In the genomic region with DNA sequence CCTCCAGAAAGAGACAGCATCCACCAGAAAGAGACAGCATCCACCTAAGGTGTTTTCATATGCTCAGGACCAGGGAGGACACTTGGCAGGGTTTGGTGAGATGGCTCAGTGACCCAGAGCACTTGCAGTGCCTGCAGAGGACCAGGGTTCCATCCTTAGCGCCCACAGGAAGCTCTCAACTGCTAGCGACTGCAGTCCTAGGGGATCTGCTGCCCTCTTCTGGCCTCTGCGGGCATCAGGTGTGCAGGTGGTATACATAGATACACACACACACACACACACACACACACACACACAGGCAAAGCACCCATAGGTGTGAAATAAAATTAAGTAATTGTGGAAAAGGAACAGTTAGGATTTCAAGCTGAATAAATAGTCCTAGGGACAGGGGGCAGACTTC, we compare ENCODE assay signal across 22 mouse cellular contexts.
DNase-seq lines count a peak whose midpoint lies in the region; ATAC-seq and TF ChIP-seq lines count a peak whose summit lies in the region.
"Had no signal": no experiment of that assay in that cellular context is flagged by ENCODE, and none has a peak within 500 bp of the region (broad histone marks: within the 10 kb centered on the region; RNA-seq: fewer than 3 reads in every experiment).

No protein-coding gene starts in this region.

- no peak for TF ChIP-seq POLR2A in ES-Bruce4 (IDR thresholded peaks at IDR 0.05; ENCODE audit: insufficient read depth, low read length)

- H3K4me1 ChIP-seq in kidney, postnatal 0 days (replicated peaks; ENCODE audit: insufficient read depth, low read length), result peaks cover 4% of the 10 kb centered on the region; the same call in 1 of the 2 replicates
- H3K4me1 ChIP-seq in E14TG2a.4 (replicated peaks; ENCODE audit: low read depth, low read length) (peaks cover 31% of the 10 kb centered on the region), ES-Bruce4 (ENCODE audit: control insufficient read depth, insufficient read depth, low read length) (peaks cover 1% of the 10 kb centered on the region)
- H3K4me1 ChIP-seq in intestine, embryonic 16.5 days (ENCODE audit: control insufficient read depth, insufficient read depth, low read length), result peaks cover 5% of the 10 kb centered on the region; the same call in 1 of the 2 replicates
- H3K4me1 ChIP-seq: stomach, embryonic 15.5 days had no signal

- H3K27ac ChIP-seq in kidney, postnatal 0 days, result peak overlapping the region; percentile 58
- no peak overlapping the region for H3K27ac ChIP-seq in ES-Bruce4 (ENCODE audit: insufficient read depth, low read length)
- H3K27ac ChIP-seq in intestine, embryonic 16.5 days (ENCODE audit: low read length), result peak overlapping the region; percentile 47; the same call in 1 of the 2 replicates
- H3K27ac ChIP-seq: forebrain, embryonic 10.5 days; heart, adult 2 months; heart, embryonic 13.5 days; hindbrain, embryonic 12.5 days; stomach, embryonic 15.5 days had no signal

- ATAC-seq in kidney, postnatal 0 days (replicated peaks; ENCODE audit: low FRiP score, low read depth), result no peak
- ATAC-seq in intestine, embryonic 16.5 days, result no peak
- no peak for ATAC-seq in granulocyte monocyte progenitor cell, adult 5-6 weeks (replicated peaks; ENCODE audit: poor library complexity, severe bottlenecking)
- ATAC-seq: midbrain, embryonic 16.5 days had no signal

- no peak overlapping the region for H3K9ac ChIP-seq in kidney, postnatal 0 days (ENCODE audit: low read depth, low read length)
- H3K9ac ChIP-seq in ES-Bruce4 (ENCODE audit: low read depth, poor library complexity, severe bottlenecking), result no peak overlapping the region
- no peak overlapping the region for H3K9ac ChIP-seq in intestine, embryonic 16.5 days (ENCODE audit: low read depth, low read length)
- H3K9ac ChIP-seq: forebrain, postnatal 0 days; heart, embryonic 13.5 days; hindbrain, embryonic 12.5 days; stomach, embryonic 15.5 days had no signal

- H3K4me3 ChIP-seq in kidney, postnatal 0 days (replicated peaks; ENCODE audit: low read depth, low read length), result no peak overlapping the region
- no peak overlapping the region for H3K4me3 ChIP-seq in E14TG2a.4 (replicated peaks; ENCODE audit: low read length)
- H3K4me3 ChIP-seq in ES-Bruce4 (ENCODE audit: low read depth, low read length), result no peak overlapping the region
- H3K4me3 ChIP-seq in intestine, embryonic 16.5 days (ENCODE audit: low read length), result no peak overlapping the region
- H3K4me3 ChIP-seq: forebrain, embryonic 10.5 days; heart, adult 2 months; heart, embryonic 13.5 days; hindbrain, embryonic 12.5 days; myocyte; stomach, embryonic 15.5 days had no signal

- no peaks in the 10 kb centered on the region for H3K36me3 ChIP-seq in kidney, postnatal 0 days (ENCODE audit: insufficient read depth, low read length)
- H3K36me3 ChIP-seq in E14TG2a.4 (ENCODE audit: insufficient read depth, low read length), result no peaks in the 10 kb centered on the region
- H3K36me3 ChIP-seq in ES-Bruce4 (ENCODE audit: control insufficient read depth, insufficient read depth, low read length, poor library complexity, severe bottlenecking), result no peaks in the 10 kb centered on the region
- no peaks in the 10 kb centered on the region for H3K36me3 ChIP-seq in intestine, embryonic 16.5 days (ENCODE audit: control insufficient read depth, insufficient read depth, low read length)
- H3K36me3 ChIP-seq: forebrain, embryonic 10.5 days; heart, embryonic 13.5 days; hindbrain, embryonic 12.5 days; stomach, embryonic 15.5 days had no signal

- H3K27me3 ChIP-seq in kidney, postnatal 0 days (ENCODE audit: insufficient read depth, low read length), result no peaks in the 10 kb centered on the region
- H3K27me3 ChIP-seq in E14TG2a.4 (ENCODE audit: insufficient read depth, low read length) (peaks cover 28% of the 10 kb centered on the region), ES-Bruce4 (ENCODE audit: control insufficient read depth, insufficient read depth, low read length, poor library complexity, severe bottlenecking) (no peaks in the 10 kb centered on the region)
- H3K27me3 ChIP-seq in intestine, embryonic 16.5 days (replicated peaks; ENCODE audit: control insufficient read depth, insufficient read depth, low read length), result no peaks in the 10 kb centered on the region
- H3K27me3 ChIP-seq: heart, embryonic 13.5 days; hindbrain, embryonic 12.5 days; stomach, embryonic 15.5 days had no signal

- TF ChIP-seq EP300 in ES-Bruce4 (IDR thresholded peaks at IDR 0.05; ENCODE audit: insufficient read depth, low read depth, low read length), result no peak

- H3K9me3 ChIP-seq in kidney, postnatal 0 days (replicated peaks; ENCODE audit: low read length), result no peaks in the 10 kb centered on the region
- 0 out of 2 replicates have a peak, but pooled peaks cover 3% of the 10 kb centered on the region for H3K9me3 ChIP-seq in E14TG2a.4 (ENCODE audit: low read length)
- H3K9me3 ChIP-seq in ES-Bruce4 (replicated peaks; ENCODE audit: control insufficient read depth, insufficient read depth, low read length, poor library complexity, severe bottlenecking), result no peaks in the 10 kb centered on the region
- peaks cover 3% of the 10 kb centered on the region; the same call in 1 of the 2 replicates for H3K9me3 ChIP-seq in intestine, embryonic 16.5 days (ENCODE audit: control insufficient read depth, low read length)
- H3K9me3 ChIP-seq: heart, embryonic 13.5 days; hindbrain, embryonic 12.5 days; stomach, embryonic 15.5 days had no signal

- DNase-seq in kidney, postnatal 0 days (ENCODE audit: low spot score), result no peak
- DNase-seq in kidney, postnatal 25 days, result no peak
- no peak for DNase-seq in adipocyte (ENCODE audit: low spot score)
- DNase-seq: cerebellum, adult 11-12 months; forebrain, postnatal 0 days; gastrocnemius, postnatal 25 days; heart, adult 2 months; layer of hippocampus, adult 9-11 months; lung, postnatal 14 days; right cerebral cortex, adult 18-20 months; right cerebral cortex, postnatal 4 days; thymus, adult 2 months had no signal

- no peak overlapping the region for H3K4me2 ChIP-seq in kidney, postnatal 0 days (ENCODE audit: low read length)
- no peak overlapping the region for H3K4me2 ChIP-seq in intestine, embryonic 16.5 days (ENCODE audit: low read depth, low read length)
- H3K4me2 ChIP-seq: heart, embryonic 13.5 days; hindbrain, embryonic 12.5 days; stomach, embryonic 15.5 days had no signal

- peak; percentile 13; the same call in 1 of the 2 replicates for TF ChIP-seq CTCF in kidney, postnatal 0 days (IDR thresholded peaks at IDR 0.05; ENCODE audit: low read depth)
- TF ChIP-seq CTCF in E14TG2a.4 (conservative IDR thresholded peaks at IDR 0.05; ENCODE audit: low read length) (peak; percentile 20; the same call in 1 of the 2 replicates), ES-Bruce4 (IDR thresholded peaks at IDR 0.05; ENCODE audit: low read depth, low read length) (peak; percentile 32)

- 95% methylated on average over 3 of the region's 3 CpGs for WGBS in kidney, postnatal 0 days
- WGBS in intestine, embryonic 16.5 days, result 95% methylated on average over 3 of the region's 3 CpGs
